Mouse (Mus musculus): ENCODE measurements around the gene Ehd4. TPM values are rescaled to one million over a fixed set of nuclear protein-coding genes. Genes with fewer than 3 reads are reported as not detected.

The Ehd4 gene
- polyA plus RNA-seq, 1 experiment, result 6.4 TPM

DNA sequence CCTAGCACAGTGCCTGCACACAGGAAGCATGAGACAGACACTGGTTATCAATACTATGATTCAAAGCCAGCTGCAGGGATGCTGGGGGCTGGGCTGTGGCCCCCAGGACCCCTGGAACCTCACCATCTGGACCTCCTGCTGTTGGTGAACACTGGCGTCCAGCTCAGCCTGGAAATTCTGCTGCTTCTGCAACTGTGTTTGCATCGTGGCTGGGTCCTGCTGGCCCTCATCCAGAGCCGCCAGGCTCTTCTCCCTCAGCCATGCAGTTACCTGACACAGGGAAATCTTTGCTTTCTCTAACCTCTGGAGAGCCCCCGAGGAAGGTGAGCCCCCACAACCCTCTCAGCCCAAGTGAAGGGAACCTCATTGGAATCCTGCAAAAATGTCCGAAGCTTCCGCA is 103.0 kb downstream of the Ehd4 start:
- TF ChIP-seq CTCF (IDR thresholded peaks at IDR 0.05; ENCODE audit: borderline replicate concordance, extremely low read depth, insufficient read depth, insufficient read length) (no peak), POLR2A (IDR thresholded peaks at IDR 0.05; ENCODE audit: borderline replicate concordance, extremely low read depth, insufficient read depth, insufficient read length, poor library complexity, severe bottlenecking) (no peak)
- no peak for DNase-seq (ENCODE audit: low read depth)

DNA sequence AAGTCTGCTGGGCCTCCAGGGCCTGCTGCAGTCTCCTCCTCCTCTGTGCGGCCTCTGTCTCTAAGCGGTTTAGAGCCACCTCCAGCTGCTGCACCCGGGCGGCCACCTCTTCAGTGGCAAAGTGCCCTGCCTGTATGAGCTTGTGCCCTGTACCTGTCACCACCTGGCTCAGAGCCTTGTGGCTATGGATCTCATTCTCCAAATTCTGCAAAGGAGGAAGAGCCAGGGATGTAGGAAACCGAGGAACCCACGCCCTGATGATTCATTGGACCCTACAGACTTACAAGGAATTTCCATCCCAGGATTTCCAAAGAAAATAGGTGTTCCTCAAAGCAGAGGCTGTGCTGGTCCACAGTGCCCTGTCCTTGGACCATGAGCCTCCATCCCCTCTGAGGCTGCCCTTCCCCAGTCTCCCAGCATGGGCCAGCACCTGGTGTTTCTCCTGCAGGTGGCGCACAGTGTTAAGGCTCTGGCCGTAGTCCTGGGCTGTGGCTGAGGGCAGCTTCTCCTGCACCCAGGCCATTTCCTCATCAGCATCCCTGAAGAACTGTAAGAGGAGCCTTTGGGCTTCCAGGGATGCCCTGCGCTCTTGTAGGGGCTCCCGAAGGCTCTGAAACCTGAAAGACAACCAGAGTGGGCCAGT is 104.7 kb downstream of the Ehd4 start:
- peak; percentile 19 for DNase-seq (ENCODE audit: low read depth)
- no peak for TF ChIP-seq POLR2A (IDR thresholded peaks at IDR 0.05; ENCODE audit: borderline replicate concordance, extremely low read depth, insufficient read depth, insufficient read length, poor library complexity, severe bottlenecking)
- peak; percentile 57 for TF ChIP-seq CTCF (IDR thresholded peaks at IDR 0.05; ENCODE audit: borderline replicate concordance, extremely low read depth, insufficient read depth, insufficient read length)

DNA sequence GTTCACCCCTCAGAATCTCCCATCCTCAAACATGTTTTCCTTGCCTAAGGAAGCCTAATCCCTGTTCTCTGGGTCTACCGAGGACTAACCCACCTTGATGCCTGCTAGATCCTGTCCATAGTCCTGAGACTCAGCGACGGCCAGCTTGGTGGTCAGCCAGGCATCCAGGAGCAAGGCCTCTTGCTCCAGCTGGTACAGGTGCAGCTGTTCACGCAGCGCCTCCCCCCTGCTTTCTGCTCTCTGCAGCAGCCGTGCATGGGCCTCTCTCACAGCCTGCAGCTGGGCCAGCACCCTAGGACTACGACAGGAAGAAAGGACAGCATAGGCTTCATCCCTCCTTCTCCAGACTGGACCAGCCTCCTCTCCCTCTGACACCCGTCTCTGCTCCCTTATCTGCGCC is 106.2 kb downstream of the Ehd4 start:
- DNase-seq (ENCODE audit: low read depth), result no peak
- TF ChIP-seq POLR2A (IDR thresholded peaks at IDR 0.05; ENCODE audit: borderline replicate concordance, extremely low read depth, insufficient read depth, insufficient read length, poor library complexity, severe bottlenecking) (no peak), CTCF (IDR thresholded peaks at IDR 0.05; ENCODE audit: borderline replicate concordance, extremely low read depth, insufficient read depth, insufficient read length) (no peak)

DNA sequence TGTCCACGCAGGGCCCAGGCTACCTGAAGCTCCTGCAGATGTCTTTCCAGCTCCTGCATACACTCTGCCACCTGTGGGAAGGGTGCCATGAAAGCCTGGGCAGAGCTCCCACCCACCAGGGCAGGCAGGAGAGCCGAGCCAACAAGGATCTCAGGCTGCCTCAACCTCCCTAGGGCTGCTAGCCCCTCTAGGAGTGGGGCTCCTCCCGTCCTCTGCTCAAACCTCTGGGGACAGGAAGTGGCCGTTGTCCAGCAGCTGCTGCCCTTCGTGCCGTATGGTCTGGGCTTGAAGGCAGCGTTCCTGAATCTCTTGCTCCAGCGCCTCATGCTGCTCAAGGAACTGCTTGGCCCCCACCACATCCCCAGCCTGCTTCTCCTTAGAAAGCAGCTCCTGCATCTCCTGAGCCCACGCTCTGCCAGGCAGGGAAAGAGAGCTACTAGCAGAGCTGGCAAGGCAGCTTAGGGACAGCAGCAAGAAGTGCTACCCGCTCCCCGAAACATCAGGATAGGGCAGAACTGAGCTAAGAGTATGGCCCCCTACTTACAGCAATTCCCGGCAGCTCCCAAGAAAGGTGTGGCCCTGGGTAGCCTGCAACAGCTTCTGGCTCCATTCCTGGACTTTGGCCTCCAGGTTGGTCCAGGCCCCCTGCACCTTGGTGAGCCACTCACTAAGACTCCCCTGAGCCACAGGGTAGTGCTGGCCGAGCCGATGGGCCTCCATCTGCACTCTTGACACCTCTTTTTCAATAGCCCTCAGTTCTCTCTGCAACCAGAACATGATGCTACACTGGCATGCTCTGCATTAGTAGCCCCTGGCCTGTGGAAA is 107.7 kb downstream of the Ehd4 start:
- no peak for DNase-seq (ENCODE audit: low read depth)
- no peak for TF ChIP-seq CTCF (IDR thresholded peaks at IDR 0.05; ENCODE audit: borderline replicate concordance, extremely low read depth, insufficient read depth, insufficient read length)
- TF ChIP-seq POLR2A (IDR thresholded peaks at IDR 0.05; ENCODE audit: borderline replicate concordance, extremely low read depth, insufficient read depth, insufficient read length, poor library complexity, severe bottlenecking), result no peak

DNA sequence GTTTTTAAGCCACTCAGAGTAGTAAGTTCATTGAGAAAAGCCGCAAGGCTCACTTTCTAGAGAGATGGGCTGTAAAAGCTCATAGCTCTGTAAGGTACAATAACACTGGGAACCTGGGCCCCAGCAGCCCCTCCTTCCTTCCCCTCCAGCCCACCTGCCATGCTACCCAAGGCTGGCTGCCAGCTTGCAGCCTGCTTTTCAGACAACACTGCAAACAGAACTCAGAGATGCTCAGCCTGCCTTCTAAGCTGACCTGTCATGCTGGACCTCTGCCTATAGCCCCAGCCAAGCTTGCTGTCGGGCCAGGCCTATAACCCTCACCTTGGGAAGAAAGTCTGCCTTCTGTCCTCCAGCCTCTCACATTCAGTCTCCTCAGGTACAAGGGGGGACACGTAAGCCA is 109.7 kb downstream of the Ehd4 start:
- no peak for DNase-seq (ENCODE audit: low read depth)
- TF ChIP-seq CTCF (IDR thresholded peaks at IDR 0.05; ENCODE audit: borderline replicate concordance, extremely low read depth, insufficient read depth, insufficient read length) (no peak), POLR2A (IDR thresholded peaks at IDR 0.05; ENCODE audit: borderline replicate concordance, extremely low read depth, insufficient read depth, insufficient read length, poor library complexity, severe bottlenecking) (no peak)

DNA sequence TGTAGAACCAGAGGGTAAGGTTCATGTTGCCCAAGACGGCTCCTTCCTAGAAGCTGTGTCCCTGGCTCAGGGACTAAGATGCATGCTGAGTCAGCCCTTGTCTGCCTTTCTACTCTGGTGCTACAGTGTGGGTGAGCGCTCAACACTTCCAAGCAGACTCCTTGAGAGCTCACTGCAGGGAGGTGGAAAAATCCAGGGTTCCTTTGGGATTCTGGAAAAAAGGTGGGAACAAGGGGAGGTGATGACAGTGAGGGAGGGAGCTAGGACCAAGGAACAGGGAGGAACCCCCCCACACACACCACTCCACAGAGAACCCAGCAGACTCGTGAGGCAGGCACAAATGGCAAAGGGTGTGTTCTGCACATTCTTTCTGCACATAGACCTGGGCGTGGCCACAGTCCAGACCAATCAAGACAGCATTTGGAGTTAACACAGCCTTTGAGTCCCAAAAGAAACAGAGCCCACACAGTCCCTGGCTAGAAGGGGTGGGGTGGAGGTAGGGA is 110.3 kb downstream of the Ehd4 start:
- TF ChIP-seq POLR2A (IDR thresholded peaks at IDR 0.05; ENCODE audit: borderline replicate concordance, extremely low read depth, insufficient read depth, insufficient read length, poor library complexity, severe bottlenecking), result no peak
- no peak for TF ChIP-seq CTCF (IDR thresholded peaks at IDR 0.05; ENCODE audit: borderline replicate concordance, extremely low read depth, insufficient read depth, insufficient read length)
- DNase-seq (ENCODE audit: low read depth), result no peak

DNA sequence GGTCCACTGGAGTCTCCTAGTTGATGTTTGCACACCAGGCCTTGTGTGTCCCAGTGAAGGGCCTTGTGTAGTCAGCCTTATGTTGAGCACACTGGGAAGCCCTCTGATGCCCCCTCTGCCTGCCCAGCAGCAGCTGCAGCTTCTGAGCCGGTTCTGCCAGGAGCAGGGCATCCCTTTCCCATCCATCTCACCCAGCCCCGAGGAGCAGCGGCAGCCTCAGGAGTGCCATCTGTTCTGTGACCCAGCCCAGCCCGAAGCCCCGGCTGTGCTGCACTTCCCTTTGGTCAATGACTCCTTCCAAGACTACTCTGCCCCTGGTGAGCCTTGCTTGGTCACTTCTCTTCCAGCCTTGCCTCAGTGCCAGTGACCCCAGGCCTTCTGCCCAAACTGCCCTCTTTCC is 113.4 kb downstream of the Ehd4 start:
- TF ChIP-seq CTCF (IDR thresholded peaks at IDR 0.05; ENCODE audit: borderline replicate concordance, extremely low read depth, insufficient read depth, insufficient read length) (no peak), POLR2A (IDR thresholded peaks at IDR 0.05; ENCODE audit: borderline replicate concordance, extremely low read depth, insufficient read depth, insufficient read length, poor library complexity, severe bottlenecking) (no peak)
- DNase-seq (ENCODE audit: low read depth), result no peak

Other genes with a start within 250 kb of the Ehd4 start
- gene Mapkbp1, start 181.9 kb downstream of the Ehd4 start, polyA plus RNA-seq (2012; rRNA removed), result 30.4 and 42.5 TPM in 2 replicates
- 16.6 and 23.5 TPM in 2 replicates for gene Jmjd7, start 127.1 kb downstream of the Ehd4 start, polyA plus RNA-seq (2012; rRNA removed)
- 24.3 and 29.6 TPM in 2 replicates for gene Gm28042, start 127.1 kb downstream of the Ehd4 start, polyA plus RNA-seq (2012; rRNA removed)
- 26.3 and 28.7 TPM in 2 replicates for gene Pla2g4b, start 121.2 kb downstream of the Ehd4 start, polyA plus RNA-seq (2012; rRNA removed)
- gene Pla2g4e, start 90.7 kb upstream of the Ehd4 start, polyA plus RNA-seq (2012; rRNA removed), result 4.1 and 4.5 TPM in 2 replicates
- gene Pla2g4d, start 134.6 kb upstream of the Ehd4 start, polyA plus RNA-seq (2012; rRNA removed), result 0.03 TPM in 2 replicates
- 0.07 and 0.38 TPM in 2 replicates for gene Pla2g4f, start 159.6 kb upstream of the Ehd4 start, polyA plus RNA-seq (2012; rRNA removed)
- gene Vps39, start 198.5 kb upstream of the Ehd4 start, polyA plus RNA-seq (2012; rRNA removed), result 58.1 and 58.7 TPM in 2 replicates
- 6.8 and 6.9 TPM in 2 replicates for gene Ganc, start 249.3 kb upstream of the Ehd4 start, polyA plus RNA-seq (2012; rRNA removed)
- gene Tmem87a, start 249.5 kb upstream of the Ehd4 start, polyA plus RNA-seq (2012; rRNA removed), result 17.0 and 21.1 TPM in 2 replicates